Mouse (Mus musculus): Measurements from ENCODE around the gene Kcnab2.

- no peak for TF ChIP-seq CTCF (IDR thresholded peaks at IDR 0.05; ENCODE audit: extremely low read depth, insufficient read depth, insufficient read length, insufficient replicate concordance)
- no peak for TF ChIP-seq POLR2A (IDR thresholded peaks at IDR 0.05; ENCODE audit: low read depth, low read length)
Observed at GRCm38 (mm10) chr4:152462516-152462915, 15.2 kb downstream of the Kcnab2 start.

All from spleen, adult 2 months (tissue).